Comparison of ENCODE assay signal across 31 mouse cellular contexts in genomic region chr15:54177221-54177620, GRCm38 (mm10).
DNase-seq lines count a peak whose midpoint lies in the region; ATAC-seq and TF ChIP-seq lines count a peak whose summit lies in the region.
"Had no signal": no experiment of that assay in that cellular context is flagged by ENCODE, and none has a peak within 500 bp of the region (broad histone marks: within the 10 kb centered on the region; RNA-seq: fewer than 3 reads in every experiment).

No protein-coding gene starts in this region.

- no peak for TF ChIP-seq CTCF in embryonic fibroblast, embryonic 13.5 days (IDR thresholded peaks at IDR 0.05; ENCODE audit: borderline replicate concordance, insufficient read depth, low read length)
- no peak for TF ChIP-seq CTCF in gastrocnemius, adult 2 months (IDR thresholded peaks at IDR 0.05)

- ATAC-seq in embryonic facial prominence, embryonic 13.5 days (ENCODE audit: insufficient number of reproducible peaks, insufficient read depth, low FRiP score, low TSS enrichment, low read depth), result no peak
- no peak for ATAC-seq in hindbrain, embryonic 16.5 days
- ATAC-seq: forebrain, embryonic 13.5 days; forebrain, embryonic 16.5 days; hindbrain, postnatal 0 days; inflammation-experienced regulatory T-cells, adult 6 months; intestine, embryonic 16.5 days had no signal

- H3K27ac ChIP-seq in embryonic facial prominence, embryonic 13.5 days, result peak overlapping the region; percentile 66
- no peak overlapping the region for H3K27ac ChIP-seq in embryonic facial prominence, embryonic 10.5 days (replicated peaks)
- H3K27ac ChIP-seq in embryonic fibroblast, embryonic 13.5 days (ENCODE audit: insufficient read depth, low read length), result peak overlapping the region; percentile 21
- H3K27ac ChIP-seq in hindbrain, embryonic 16.5 days (ENCODE audit: low read depth, low read length), result no peak overlapping the region
- no peak overlapping the region for H3K27ac ChIP-seq in gastrocnemius, adult 2 months
- H3K27ac ChIP-seq: embryonic facial prominence, embryonic 12.5 days; forebrain, embryonic 10.5 days; forebrain, embryonic 13.5 days; heart, embryonic 15.5 days; hindbrain, embryonic 10.5 days; hindbrain, embryonic 13.5 days; hindbrain, postnatal 0 days had no signal

- H3K4me3 ChIP-seq in embryonic facial prominence, embryonic 13.5 days, result no peak overlapping the region
- H3K4me3 ChIP-seq in embryonic facial prominence, embryonic 10.5 days, result no peak overlapping the region
- no peak overlapping the region for H3K4me3 ChIP-seq in embryonic fibroblast, embryonic 13.5 days (ENCODE audit: insufficient read depth, low read length)
- no peak overlapping the region for H3K4me3 ChIP-seq in hindbrain, embryonic 16.5 days (ENCODE audit: low read length)
- no peak overlapping the region for H3K4me3 ChIP-seq in gastrocnemius, adult 2 months
- H3K4me3 ChIP-seq: embryonic facial prominence, embryonic 12.5 days; erythroblast, embryonic 14.5 days; forebrain, embryonic 10.5 days; forebrain, embryonic 13.5 days; heart, embryonic 12.5 days; heart, embryonic 15.5 days; hindbrain, embryonic 10.5 days; hindbrain, embryonic 13.5 days had no signal

- no peaks in the 10 kb centered on the region for H3K36me3 ChIP-seq in embryonic facial prominence, embryonic 13.5 days
- no peaks in the 10 kb centered on the region for H3K36me3 ChIP-seq in embryonic facial prominence, embryonic 10.5 days (replicated peaks)
- H3K36me3 ChIP-seq in hindbrain, embryonic 16.5 days (ENCODE audit: control insufficient read depth, insufficient read depth, low read length), result no peaks in the 10 kb centered on the region
- H3K36me3 ChIP-seq: embryonic facial prominence, embryonic 12.5 days; forebrain, embryonic 10.5 days; G1E; heart, embryonic 12.5 days; heart, embryonic 15.5 days; hindbrain, embryonic 10.5 days; hindbrain, embryonic 13.5 days had no signal

- H3K9me3 ChIP-seq in embryonic facial prominence, embryonic 13.5 days, result no peaks in the 10 kb centered on the region
- no peaks in the 10 kb centered on the region for H3K9me3 ChIP-seq in embryonic facial prominence, embryonic 10.5 days
- no peaks in the 10 kb centered on the region for H3K9me3 ChIP-seq in hindbrain, embryonic 16.5 days (ENCODE audit: control insufficient read depth, low read length)
- H3K9me3 ChIP-seq: embryonic facial prominence, embryonic 12.5 days; forebrain, embryonic 10.5 days; forebrain, embryonic 13.5 days; G1E; heart, embryonic 12.5 days; heart, embryonic 15.5 days; hindbrain, embryonic 10.5 days; hindbrain, embryonic 13.5 days had no signal

- peaks cover 6% of the 10 kb centered on the region; the same call in 1 of the 2 replicates for H3K4me1 ChIP-seq in embryonic facial prominence, embryonic 13.5 days
- H3K4me1 ChIP-seq in embryonic facial prominence, embryonic 10.5 days, result no peaks in the 10 kb centered on the region
- peaks cover 6% of the 10 kb centered on the region; the same call in 1 of the 2 replicates for H3K4me1 ChIP-seq in embryonic fibroblast, embryonic 13.5 days (ENCODE audit: control insufficient read depth, insufficient read depth, low read length)
- no peaks in the 10 kb centered on the region for H3K4me1 ChIP-seq in hindbrain, embryonic 16.5 days (ENCODE audit: control insufficient read depth, insufficient read depth, low read depth, low read length)
- H3K4me1 ChIP-seq: embryonic facial prominence, embryonic 12.5 days; forebrain, embryonic 10.5 days; forebrain, embryonic 13.5 days; heart, embryonic 12.5 days; heart, embryonic 15.5 days; hindbrain, embryonic 10.5 days; hindbrain, embryonic 13.5 days had no signal

- DNase-seq in embryonic facial prominence, embryonic 10.5 days (ENCODE audit: low spot score), result no peak
- DNase-seq in adipocyte (ENCODE audit: low spot score), result peak; percentile 49
- DNase-seq in spleen, postnatal 36 days (ENCODE audit: low spot score in 2 of 2), result no peak
- DNase-seq in gastrocnemius, adult 2 months, result no peak
- DNase-seq: adrenal gland, adult 8-10 months; adrenal gland, postnatal 25 days; B cell, adult 2 months; cerebellum, adult 11-12 months; cerebellum, adult 9-10 months; cerebellum, postnatal 14 days; gastrocnemius, postnatal 14 days; heart, adult 18-20 months; heart, postnatal 10 days; heart, postnatal 36 days had no signal

- H3K9ac ChIP-seq in embryonic facial prominence, embryonic 13.5 days, result no peak overlapping the region
- no peak overlapping the region for H3K9ac ChIP-seq in hindbrain, embryonic 16.5 days (ENCODE audit: low read depth, low read length)
- H3K9ac ChIP-seq: embryonic facial prominence, embryonic 12.5 days; forebrain, embryonic 13.5 days; heart, embryonic 12.5 days; heart, embryonic 15.5 days; hindbrain, embryonic 13.5 days had no signal

- H3K27me3 ChIP-seq in embryonic facial prominence, embryonic 13.5 days, result no peaks in the 10 kb centered on the region
- no peaks in the 10 kb centered on the region for H3K27me3 ChIP-seq in embryonic facial prominence, embryonic 10.5 days (replicated peaks; ENCODE audit: low read depth, poor library complexity, severe bottlenecking)
- H3K27me3 ChIP-seq in hindbrain, embryonic 16.5 days (replicated peaks; ENCODE audit: control insufficient read depth, insufficient read depth, low read length), result no peaks in the 10 kb centered on the region
- H3K27me3 ChIP-seq: CH12.LX; embryonic facial prominence, embryonic 12.5 days; forebrain, embryonic 13.5 days; heart, embryonic 12.5 days; heart, embryonic 15.5 days; hindbrain, embryonic 13.5 days had no signal

- no peak for TF ChIP-seq POLR2A in embryonic fibroblast, embryonic 13.5 days (IDR thresholded peaks at IDR 0.05; ENCODE audit: low read depth, low read length)

- intact Hi-C loops in gastrocnemius, adult 2 months (cut with DNase I), result no loop called here

- WGBS in embryonic facial prominence, embryonic 13.5 days, result 53% methylated on average over 2 of the region's 2 CpGs
- 73% methylated on average over 2 of the region's 2 CpGs for WGBS in embryonic facial prominence, embryonic 10.5 days
- WGBS in hindbrain, embryonic 16.5 days, result 72% methylated on average over 2 of the region's 2 CpGs

- H3K4me2 ChIP-seq in embryonic facial prominence, embryonic 13.5 days, result no peak overlapping the region
- no peak overlapping the region for H3K4me2 ChIP-seq in hindbrain, embryonic 16.5 days (ENCODE audit: low read length)
- H3K4me2 ChIP-seq: embryonic facial prominence, embryonic 12.5 days; forebrain, embryonic 13.5 days; heart, embryonic 12.5 days; heart, embryonic 15.5 days; hindbrain, embryonic 13.5 days had no signal

Comparison
In these comparisons a context has a peak if more than half of its experiments do, and no peak if none do; other contexts are left out.
1. H3K27ac ChIP-seq: peak in embryonic facial prominence, embryonic 13.5 days (single experiment) and embryonic fibroblast, embryonic 13.5 days (single experiment); none in embryonic facial prominence, embryonic 10.5 days (single experiment), hindbrain, embryonic 16.5 days (single experiment) and gastrocnemius, adult 2 months (single experiment).